Mouse (Mus musculus) kidney, adult 2 months (tissue): ENCODE results near the gene Tanc1. TPM values are rescaled to one million over a fixed set of nuclear protein-coding genes. Genes with fewer than 3 reads are reported as not detected.

Experiments used
- DNase-seq: peaks from one replicate; pipeline ENCODE4 v3.0.0; 2021
- H3K27ac ChIP-seq: fragments of 200-500 bp; 2 replicates; pipeline ENCODE4 v1.5.1; 2012; ENCODE audit warnings: low read depth, low read length, control low read depth, inconsistent platforms; ENCODE audit not compliant: insufficient read depth
- H3K27me3 ChIP-seq: fragments of 200-500 bp; replicated peaks from 2 replicates; pipeline ENCODE4 v1.6.1; 2012; ENCODE audit warnings: mild to moderate bottlenecking, moderate library complexity, low read length, inconsistent platforms; ENCODE audit not compliant: control insufficient read depth, insufficient read depth
- H3K36me3 ChIP-seq: fragments of 200-500 bp; 2 replicates; pipeline ENCODE4 v1.6.1; 2012; ENCODE audit warnings: mild to moderate bottlenecking, moderate library complexity, low read length, inconsistent platforms; ENCODE audit not compliant: control insufficient read depth, insufficient read depth
- H3K4me1 ChIP-seq: fragments of 200-500 bp; 2 replicates; pipeline ENCODE4 v1.6.1; 2011; ENCODE audit warnings: low read length; ENCODE audit not compliant: control insufficient read depth, insufficient read depth
- H3K4me3 ChIP-seq: fragments of 200-500 bp; 2 replicates; pipeline ENCODE4 v1.5.1; 2011; ENCODE audit warnings: mild to moderate bottlenecking, low read depth, low read length, control low read depth; ENCODE audit not compliant: insufficient read depth
- CTCF ChIP-seq: fragments of 200-500 bp; conservative IDR thresholded peaks from 2 replicates; pipeline ENCODE4 v1.5.1; 2011; ENCODE audit warnings: low read depth, mild to moderate bottlenecking, control low read depth, low read length, moderate library complexity, mixed read lengths; ENCODE audit not compliant: insufficient read depth, insufficient read length
- POLR2A ChIP-seq: fragments of 200-500 bp; IDR thresholded peaks from one replicate; pipeline ENCODE4 v1.6.1; 2011; ENCODE audit warnings: low read depth, low read length, control low read depth
- WGBS: fragments of 180-500 bp; shearing (Covaris S2); methylation state at CpG from one replicate; pipeline ENCODE4 v1.1.7; 2018; 5-methylcytosine and 5-hydroxymethylcytosine counted together
- polyA plus RNA-seq: library from polyadenylated mRNA; depleted of rRNA; stranded (reverse); fragments of >200 nt; gene quantifications from 2 replicates; pipeline ENCODE4 v1.2.3, GENCODE M21; 2012

Tanc1 gene
- polyA plus RNA-seq, 1 experiment, result 24.0 TPM

GRCm38 (mm10) chr2:59768661-59769384, 157.0 kb downstream of the Tanc1 start:
- Histone ChIP-seq H3K36me3 (no peaks in the 10 kb centered on the region), H3K4me1 (peaks cover 19% of the 10 kb centered on the region), H3K4me3 (no peak overlapping the region), H3K27ac (peak overlapping the region; percentile 96), H3K27me3 (no peaks in the 10 kb centered on the region)
- peak; percentile 87 for DNase-seq
- WGBS, result 40% methylated on average over 13 of the region's 13 CpGs
- TF ChIP-seq POLR2A (no peak), CTCF (no peak)

GRCm38 (mm10) chr2:59769385-59769735, 157.5 kb downstream of the Tanc1 start:
- TF ChIP-seq POLR2A (no peak), CTCF (no peak)
- H3K27ac ChIP-seq, result peak overlapping the region; percentile 96
- WGBS, result 44% methylated on average over 3 of the region's 3 CpGs
- no peaks in the 10 kb centered on the region for H3K36me3 ChIP-seq
- no peak for DNase-seq
- H3K4me3 ChIP-seq, result no peak overlapping the region
- H3K4me1 ChIP-seq, result peaks cover 19% of the 10 kb centered on the region
- no peaks in the 10 kb centered on the region for H3K27me3 ChIP-seq

DNA sequence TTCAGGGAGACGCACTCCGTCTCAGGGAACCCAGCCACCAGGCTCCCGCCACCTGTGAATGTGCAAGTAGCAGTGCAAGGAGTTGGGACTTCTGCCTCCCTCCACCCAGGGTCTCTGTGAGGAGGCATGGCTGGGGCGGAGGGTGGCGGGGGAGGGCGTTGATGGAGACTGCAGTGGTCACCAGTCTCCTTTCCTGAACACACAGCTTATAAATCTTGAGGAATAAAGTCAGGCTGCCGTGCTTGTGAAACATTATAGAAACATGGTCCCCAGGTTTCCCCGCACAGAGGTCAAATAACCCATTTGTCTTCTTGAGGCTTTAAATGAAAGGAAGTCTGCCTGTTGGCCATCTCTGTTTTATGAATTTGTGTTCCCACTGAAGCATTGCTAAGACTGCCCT, 159.9 kb downstream of the Tanc1 start:
- TF ChIP-seq CTCF (no peak), POLR2A (no peak)
- DNase-seq, result no peak
- H3K27ac ChIP-seq, result peak overlapping the region; percentile 10; the same call in 1 of the 2 replicates
- no peaks in the 10 kb centered on the region for H3K27me3 ChIP-seq
- no peak overlapping the region for H3K4me3 ChIP-seq
- no peaks in the 10 kb centered on the region for H3K36me3 ChIP-seq
- WGBS, result 63% methylated on average over 8 of the region's 8 CpGs
- H3K4me1 ChIP-seq, result peaks cover 22% of the 10 kb centered on the region

GRCm38 (mm10) chr2:59772261-59772683, 160.4 kb downstream of the Tanc1 start:
- peak; percentile 62 for DNase-seq
- WGBS, result 34% methylated on average over 12 of the region's 12 CpGs
- Histone ChIP-seq H3K4me3 (no peak overlapping the region), H3K27me3 (no peaks in the 10 kb centered on the region), H3K36me3 (no peaks in the 10 kb centered on the region), H3K4me1 (peaks cover 22% of the 10 kb centered on the region), H3K27ac (peak overlapping the region; percentile 41)
- TF ChIP-seq POLR2A, result no peak
- TF ChIP-seq CTCF, result no peak

GRCm38 (mm10) chr2:59774374-59774773, 162.5 kb downstream of the Tanc1 start:
- DNase-seq, result no peak
- 88% methylated on average over 6 of the region's 6 CpGs for WGBS
- TF ChIP-seq POLR2A, result no peak
- no peak for TF ChIP-seq CTCF
- no peaks in the 10 kb centered on the region for H3K27me3 ChIP-seq
- H3K4me3 ChIP-seq, result no peak overlapping the region
- H3K36me3 ChIP-seq, result no peaks in the 10 kb centered on the region
- peaks cover 10% of the 10 kb centered on the region for H3K4me1 ChIP-seq
- H3K27ac ChIP-seq, result no peak overlapping the region

GRCm38 (mm10) chr2:59775148-59775547, 163.3 kb downstream of the Tanc1 start:
- H3K4me1 ChIP-seq, result peaks cover 3% of the 10 kb centered on the region
- no peak for DNase-seq
- peak overlapping the region; percentile 12; the same call in 1 of the 2 replicates for H3K27ac ChIP-seq
- H3K36me3 ChIP-seq, result no peaks in the 10 kb centered on the region
- H3K27me3 ChIP-seq, result no peaks in the 10 kb centered on the region
- H3K4me3 ChIP-seq, result no peak overlapping the region
- TF ChIP-seq CTCF, result no peak
- no peak for TF ChIP-seq POLR2A
- WGBS, result 69% methylated on average over 5 of the region's 5 CpGs

- Histone ChIP-seq H3K27ac (no peak overlapping the region; the same call in 1 of the 2 replicates), H3K4me1 (peaks cover 3% of the 10 kb centered on the region), H3K4me3 (no peak overlapping the region), H3K36me3 (no peaks in the 10 kb centered on the region), H3K27me3 (no peaks in the 10 kb centered on the region)
- TF ChIP-seq CTCF, result no peak
- TF ChIP-seq POLR2A, result no peak
- DNase-seq, result no peak
- 72% methylated on average over 6 of the region's 6 CpGs for WGBS
These were observed 164.0 kb downstream of the Tanc1 start for GRCm38 (mm10) chr2:59775820-59776219.
